Mouse (Mus musculus) embryo, embryonic 10 days (tissue): ENCODE measurements around the gene Bmp5.
"Not testable (repeated sequence)": the region's sequence is repeated elsewhere in the genome, so short reads cannot be mapped to it uniquely, and the experiment has no call there.

Source experiments
- DNase-seq: peaks from one replicate; pipeline ENCODE4 v3.0.0-alpha.2; 2015; ENCODE audit warnings: low spot score

Gene Bmp5

DNA sequence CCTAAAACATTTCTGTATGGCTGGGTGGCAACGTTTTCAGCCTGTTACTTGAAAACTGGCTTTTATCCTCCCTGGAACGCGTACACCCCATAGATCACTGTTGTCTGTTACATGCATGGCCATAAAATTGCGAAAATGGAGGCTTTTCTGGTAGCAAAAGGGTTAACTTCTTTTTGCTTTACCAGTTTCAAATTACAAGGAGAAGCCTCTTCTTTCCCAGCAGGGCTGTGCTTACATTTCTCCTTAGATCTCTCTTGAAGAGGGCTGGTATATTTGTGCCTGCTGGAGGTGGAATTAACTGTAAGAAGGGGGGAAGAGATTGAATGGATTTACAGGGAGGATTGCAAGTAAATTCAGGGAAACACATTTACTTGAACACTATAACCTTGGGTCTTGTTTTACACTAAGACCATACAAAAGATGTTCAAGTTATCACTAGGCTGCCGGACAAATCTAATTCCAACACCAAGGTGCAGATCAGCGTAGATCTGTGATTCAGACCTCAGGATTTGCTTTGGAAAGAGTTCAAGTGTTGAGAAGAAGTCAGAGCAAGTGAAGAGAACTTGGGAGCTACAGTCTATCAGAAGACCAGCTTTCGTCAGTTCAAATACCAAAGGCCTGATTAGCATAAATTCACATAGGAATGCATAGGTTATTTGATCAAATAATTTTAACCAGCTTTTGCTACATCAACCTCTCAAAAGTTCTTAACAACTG is at the start of gene Bmp5:
Bmp5 (plus strand) TSS at position 236 of the 717 bp plus-strand sequence.
- peak; percentile 66 for DNase-seq

DNA sequence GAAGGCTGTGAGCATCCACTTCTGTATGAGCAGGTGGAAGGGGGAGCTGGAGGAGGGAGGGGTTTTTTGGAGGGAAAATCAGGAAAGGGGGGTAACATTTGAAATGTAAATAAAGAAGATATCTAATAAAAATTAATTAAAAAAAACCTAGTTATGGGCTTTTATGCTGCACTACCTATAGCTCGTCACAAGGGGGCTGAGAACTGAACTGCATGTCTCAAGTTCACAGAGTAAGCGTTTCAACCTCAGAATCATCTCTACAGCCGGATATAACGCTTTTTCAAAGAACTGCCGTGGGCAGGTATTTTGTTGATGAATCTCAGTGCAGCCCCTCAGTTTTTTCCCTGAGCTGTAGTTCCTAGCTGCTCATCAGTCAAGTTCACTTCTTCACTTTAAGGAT is 15.1 kb upstream of the Bmp5 start:
- DNase-seq = peak; percentile 56

DNA sequence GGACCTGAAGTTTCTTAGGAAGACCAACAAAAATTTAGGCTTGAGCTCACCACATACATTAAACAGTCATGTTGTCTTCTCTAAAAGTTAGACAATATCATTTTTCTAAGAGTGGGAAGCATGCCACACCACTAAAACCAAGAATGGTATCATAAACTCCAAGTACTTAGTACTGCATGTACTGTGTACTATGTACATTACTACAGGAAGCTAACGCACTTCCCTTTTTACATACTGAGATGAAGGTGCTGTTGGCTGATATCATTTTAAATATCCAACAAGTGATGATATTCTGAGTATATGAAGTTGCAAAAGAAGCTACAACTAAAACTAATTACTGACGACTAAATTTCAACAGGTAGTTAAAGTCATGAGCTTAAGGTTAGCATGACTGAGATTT is 13.6 kb upstream of the Bmp5 start:
- no peak for DNase-seq

DNA sequence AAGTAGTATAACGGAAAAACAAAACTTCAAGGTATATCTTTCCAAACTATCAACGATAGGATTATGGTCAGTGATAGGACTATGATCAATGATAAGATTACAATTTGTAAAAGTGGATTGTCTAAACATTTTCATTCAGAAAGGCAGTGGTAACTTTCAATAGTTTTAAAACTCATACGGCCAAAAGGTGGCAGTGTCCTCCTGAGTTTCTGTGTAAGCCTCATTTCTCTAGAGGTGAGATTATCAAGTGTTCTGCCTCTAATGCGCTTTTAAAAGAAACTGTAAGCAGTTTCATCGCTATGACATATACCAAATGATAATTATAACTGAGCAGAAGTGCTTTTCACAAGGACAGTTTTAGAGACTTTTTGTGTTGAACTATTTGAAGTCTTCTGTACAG is 12.7 kb upstream of the Bmp5 start:
- DNase-seq = peak; percentile 60

DNA sequence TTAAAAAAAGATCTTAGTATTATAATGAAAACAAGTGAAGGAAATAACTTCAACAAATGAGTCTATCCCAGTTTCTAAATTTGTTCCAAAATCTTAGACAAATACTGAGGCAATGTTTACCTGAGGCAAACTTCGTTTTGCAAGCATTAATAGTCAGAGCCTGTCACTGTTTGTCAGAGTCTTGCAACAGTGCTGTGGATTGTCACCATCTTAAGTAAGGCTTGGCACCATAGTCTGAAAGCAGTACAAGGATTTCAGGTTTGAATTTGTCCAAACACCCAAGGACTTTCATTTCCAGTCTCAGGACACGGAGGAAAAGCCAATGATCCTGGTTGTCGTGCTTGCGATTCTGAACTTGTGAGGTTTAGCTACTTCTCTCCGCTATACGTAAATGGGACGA is 10.4 kb upstream of the Bmp5 start:
- no peak for DNase-seq

DNA sequence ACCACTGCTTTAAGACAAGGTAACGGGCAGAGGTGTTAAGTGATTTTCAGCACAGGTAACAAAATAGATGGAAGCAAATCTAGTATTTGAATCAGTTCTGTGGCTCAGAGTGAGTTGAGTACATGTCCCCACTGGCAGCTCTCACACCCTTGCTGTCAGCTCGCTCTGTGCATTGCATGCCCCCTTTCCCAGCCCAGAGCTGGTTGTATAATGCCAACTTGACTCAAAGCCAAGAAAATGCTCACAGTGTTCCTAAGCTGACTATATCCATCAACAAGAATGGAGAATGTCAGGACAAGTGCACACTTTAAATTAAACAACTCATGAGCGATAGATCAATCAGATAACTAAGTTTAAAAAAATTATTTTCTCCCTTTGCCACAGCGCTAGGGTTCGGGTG is 8.6 kb upstream of the Bmp5 start:
- no peak for DNase-seq

DNA sequence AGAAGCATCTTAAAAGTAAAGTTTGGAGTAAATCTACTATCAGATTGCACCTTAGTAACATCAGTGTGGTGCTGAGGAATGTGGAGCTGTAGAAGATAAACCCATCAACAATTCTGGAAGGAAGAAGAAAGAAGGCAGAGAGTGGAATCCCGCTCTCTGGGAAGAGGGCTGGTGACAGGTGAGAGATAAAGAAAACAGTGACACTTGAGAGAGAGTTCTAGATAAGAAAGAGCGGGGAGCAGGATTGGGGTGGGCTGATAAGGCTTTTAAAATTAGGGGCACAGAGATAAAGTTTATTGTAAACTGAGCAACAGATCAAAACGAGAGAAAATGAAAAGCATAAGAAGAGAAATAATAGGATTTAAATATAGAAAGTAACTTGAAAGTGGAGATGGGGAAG is 6.1 kb upstream of the Bmp5 start:
- DNase-seq = no peak

DNA sequence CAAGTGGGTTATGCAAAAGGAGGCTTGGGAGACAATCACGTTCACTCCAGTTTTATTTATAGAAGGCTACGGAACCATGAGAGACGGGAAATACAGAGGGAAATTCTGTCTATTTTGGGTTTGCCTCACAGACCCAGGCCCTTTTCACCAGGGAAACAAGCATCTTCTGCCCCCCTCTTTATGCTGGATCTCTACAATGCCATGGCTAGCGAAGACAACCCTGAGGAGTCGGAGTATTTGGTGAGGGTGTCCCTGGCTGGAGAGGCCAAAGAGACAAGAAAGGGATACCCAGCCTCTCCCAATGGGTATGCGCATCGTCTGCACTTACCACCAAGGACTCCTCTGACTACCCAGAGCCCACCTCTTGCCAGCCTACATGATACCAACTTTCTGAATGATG is 989 bp downstream of the Bmp5 start:
- no peak for DNase-seq

DNA sequence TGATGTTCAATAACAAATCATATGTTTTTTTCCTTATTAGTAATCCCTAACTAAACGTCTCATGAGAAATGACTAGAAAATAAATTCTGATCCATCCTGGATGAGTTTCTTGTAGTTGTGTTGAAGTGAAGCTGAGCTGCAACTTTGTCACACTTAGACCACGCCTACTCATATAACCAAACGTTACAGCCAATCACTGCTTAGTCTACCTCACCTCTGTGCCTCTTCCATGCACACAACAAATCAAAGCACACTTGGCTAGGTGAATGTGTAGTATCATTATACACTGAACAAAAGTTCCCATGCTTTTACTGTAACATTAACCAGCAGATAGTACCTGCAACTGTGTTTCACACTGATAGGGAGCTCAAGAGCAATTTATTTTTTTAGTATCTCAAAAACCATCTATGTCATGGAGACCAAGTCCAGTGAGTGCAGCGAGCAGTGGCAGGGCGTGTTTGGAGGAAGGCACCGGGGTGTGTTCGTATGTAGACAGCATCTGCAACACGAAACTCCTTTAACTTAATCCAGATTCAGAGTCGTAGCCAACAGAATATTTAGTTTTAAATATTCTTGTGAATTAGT is 3.7 kb downstream of the Bmp5 start:
- DNase-seq = peak; percentile 41

DNA sequence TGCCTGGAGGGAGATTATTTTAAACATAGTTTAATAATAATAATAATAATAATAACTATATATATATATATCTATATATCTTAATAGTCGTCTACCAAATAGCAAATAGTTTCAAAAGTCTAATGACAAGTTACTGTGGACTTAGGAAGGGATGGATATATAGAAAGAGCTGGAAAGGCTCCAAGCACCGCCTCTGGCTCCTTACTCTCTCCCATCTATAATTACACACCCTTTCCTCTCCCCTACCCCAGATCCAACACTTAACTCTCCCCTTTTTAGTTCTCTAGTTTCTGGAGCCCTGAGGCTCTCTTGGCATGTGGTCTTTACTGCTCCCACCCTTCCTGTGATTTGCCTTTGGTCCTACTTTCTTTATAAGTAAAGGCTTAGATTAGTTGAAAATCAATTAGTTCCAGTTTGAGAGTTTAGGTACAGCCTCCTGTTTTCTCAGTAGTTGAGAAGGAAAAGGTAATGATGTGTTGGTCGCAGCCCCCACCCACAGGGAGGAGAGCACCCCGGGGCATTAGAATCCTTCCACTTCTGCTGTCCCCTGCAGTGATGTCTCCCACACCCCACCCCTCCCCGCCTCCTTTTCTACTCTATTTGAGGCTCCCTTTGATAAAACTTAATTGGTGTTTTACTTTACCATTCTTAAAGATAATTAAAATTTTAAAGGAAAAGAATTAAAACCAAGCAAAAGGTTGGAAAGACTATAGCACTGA is 5.6 kb downstream of the Bmp5 start:
- DNase-seq = no peak

DNA sequence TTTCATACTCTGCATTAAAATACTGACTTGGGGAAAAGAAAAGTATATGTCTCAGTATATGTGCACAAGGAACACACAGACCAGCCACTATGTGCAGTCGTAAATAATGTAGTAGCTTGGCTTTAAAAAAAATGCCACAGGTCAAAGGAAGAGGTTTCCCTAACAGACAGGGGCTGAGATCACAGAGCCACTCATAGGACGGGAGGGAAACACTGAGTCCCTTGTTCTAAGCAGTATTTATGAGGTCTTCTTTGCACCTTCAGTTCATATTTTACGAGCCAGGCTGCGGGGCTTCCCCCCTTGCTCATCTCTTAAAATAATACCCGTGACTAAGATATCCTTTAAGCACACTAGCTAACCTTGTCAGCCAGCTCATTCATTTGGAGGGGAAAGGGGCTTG is 6.4 kb downstream of the Bmp5 start:
- no peak for DNase-seq

DNA sequence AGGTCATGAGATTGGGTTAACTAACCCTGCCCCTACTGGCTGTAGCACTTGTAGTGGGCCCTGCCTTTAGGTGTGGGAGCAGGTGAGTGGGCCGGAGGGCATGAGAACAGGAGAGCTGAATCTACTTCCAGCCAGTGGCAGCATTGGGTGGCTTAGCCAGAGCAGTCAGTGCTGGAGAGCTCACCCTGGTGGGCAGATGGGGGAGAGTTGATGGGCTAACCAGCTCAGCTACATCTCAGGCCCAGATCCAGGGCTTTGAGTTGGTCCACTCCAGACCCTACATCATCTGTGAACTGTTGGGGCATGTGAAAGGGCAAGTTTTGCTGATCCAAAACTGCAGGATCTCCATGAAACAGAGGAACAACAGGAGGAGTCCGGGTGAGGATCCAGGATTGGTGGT is 8.4 kb downstream of the Bmp5 start:
- DNase-seq = no peak

DNA sequence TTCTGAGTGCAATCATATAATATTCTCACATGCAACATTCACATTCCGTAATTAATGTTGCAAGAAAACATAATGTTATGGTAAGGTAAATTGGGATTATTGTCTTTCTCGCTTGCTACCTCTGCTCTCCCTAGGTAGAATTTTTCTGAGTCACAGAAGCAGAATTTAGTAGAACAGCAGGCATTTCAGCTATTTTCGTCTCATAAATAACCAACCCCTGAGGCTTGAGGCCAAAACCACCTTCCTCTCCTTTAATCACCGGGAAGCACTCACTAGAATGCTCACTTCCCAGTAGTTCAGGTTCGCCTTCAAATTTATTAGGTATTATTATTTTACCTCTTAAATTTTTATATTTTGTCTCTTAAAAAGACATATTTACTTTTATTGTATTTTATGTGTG is 10.8 kb downstream of the Bmp5 start:
- DNase-seq = no peak

DNA sequence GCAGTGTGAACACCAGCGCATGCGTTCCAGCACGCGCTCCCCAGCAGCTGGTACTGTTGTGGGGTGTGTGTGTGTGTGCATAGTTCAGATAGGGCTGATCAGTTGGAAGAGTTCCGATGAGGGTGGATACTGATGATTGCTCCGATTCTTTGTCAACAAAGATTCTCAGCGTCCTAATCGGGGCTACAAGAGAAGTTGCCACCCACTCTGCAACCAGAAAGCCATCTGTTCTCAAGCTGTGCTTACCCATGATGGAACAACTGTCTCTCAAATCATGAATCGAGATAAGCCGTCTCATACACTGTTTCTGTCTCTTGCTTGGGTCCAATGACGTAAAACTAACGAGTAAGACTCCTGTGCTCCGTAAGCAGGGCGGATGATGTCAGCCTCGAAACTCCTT is 12.0 kb downstream of the Bmp5 start:
- no peak for DNase-seq

DNA sequence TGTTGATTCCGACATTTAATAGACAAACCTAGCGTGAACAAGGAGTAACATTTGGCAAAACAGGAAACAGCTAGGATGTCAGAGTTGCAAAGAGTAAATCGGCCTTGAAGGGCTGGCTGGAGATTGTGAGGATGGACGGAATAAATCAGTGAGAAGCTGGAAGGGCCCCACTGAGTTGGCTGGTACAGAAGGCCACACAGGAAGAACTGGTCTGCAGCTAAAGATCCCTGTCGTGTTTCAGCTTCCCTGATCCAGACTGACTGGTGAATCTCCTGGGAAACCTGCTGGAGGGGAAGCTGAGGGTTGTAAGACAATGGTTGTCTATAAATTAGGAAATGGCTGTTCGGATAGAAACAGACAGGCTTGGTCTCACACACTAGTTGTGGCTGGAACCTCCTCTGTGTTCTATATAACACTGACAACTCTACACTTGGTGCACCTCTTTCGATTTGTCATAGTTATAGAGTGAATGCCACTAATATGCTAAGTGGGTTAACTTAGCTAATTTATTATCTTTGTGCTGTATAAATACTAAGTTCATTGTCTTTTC is 14.8 kb downstream of the Bmp5 start:
- DNase-seq = no peak

DNA sequence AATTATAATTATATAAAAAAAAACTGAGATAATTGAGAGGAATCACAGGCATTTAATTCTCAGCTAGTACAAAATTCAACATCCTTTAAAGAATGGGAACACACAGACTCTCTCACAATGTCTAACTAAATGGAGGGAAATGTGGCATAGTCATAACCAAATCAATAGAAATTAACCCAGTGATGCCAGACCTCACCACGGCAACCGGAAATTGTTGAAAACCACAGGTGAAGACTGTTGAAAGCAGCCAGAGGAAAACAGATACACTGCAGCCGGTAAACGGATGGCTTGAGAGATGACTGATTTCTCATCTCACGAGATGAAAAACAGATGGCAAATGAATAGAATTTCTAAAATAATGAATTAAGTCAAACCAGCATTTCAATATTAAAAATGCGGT is 29.8 kb downstream of the Bmp5 start:
- DNase-seq = no peak

DNA sequence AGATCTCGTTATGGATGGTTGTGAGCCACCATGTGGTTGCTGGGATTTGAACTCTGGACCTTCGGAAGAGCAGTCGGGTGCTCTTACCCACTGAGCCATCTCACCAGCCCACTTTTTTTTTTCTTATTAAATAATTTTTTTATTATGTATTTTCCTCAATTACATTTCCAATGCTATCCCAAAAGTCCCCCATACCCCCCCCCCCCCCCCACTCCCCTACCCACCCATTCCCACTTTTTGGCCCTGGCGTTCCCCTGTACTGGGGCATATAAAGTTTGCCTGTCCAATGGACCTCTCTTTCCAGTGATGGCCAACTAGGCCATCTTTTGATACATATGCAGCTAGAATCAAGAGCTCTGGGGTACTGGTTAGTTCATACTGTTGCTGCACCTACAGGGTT is 33.0 kb downstream of the Bmp5 start:
- not testable (repeated sequence) for DNase-seq

DNA sequence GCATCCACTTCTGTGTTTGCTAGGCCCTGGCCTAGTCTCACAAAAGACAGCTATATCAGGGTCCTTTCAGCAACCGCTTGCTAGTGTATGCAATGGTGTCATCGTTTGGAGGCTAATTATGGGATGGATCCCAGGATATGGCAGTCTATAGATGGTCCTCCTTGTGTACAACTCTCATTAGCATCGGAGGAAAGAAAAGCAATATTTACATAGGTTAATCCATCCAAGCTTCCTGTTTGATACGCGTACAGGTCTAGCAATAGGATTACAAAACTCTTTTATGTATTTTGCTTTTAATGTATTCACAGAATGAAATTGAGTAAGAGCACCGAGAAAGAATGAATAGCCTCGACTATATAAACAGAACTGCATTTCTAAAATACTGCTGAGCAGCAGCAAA is 33.5 kb downstream of the Bmp5 start:
- no peak for DNase-seq

DNA sequence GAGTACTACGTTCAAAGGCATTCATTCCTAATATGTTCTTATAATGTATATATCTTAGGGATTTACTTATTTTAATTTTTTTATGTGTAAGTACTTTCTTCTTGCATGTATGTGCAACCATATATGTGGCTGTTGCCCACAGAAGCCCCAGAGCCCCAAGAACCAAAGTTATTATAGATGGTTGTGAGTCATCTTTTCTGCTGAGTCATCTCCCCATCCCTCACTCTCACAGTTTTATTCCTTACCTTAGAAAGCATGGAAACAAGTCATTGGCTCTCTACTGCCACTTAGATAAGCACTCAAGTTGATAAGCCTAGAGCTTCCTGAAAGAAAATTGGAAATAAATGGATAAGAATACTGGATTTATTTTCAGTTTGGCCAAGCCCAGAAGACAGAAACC is 40.0 kb downstream of the Bmp5 start:
- DNase-seq = no peak

DNA sequence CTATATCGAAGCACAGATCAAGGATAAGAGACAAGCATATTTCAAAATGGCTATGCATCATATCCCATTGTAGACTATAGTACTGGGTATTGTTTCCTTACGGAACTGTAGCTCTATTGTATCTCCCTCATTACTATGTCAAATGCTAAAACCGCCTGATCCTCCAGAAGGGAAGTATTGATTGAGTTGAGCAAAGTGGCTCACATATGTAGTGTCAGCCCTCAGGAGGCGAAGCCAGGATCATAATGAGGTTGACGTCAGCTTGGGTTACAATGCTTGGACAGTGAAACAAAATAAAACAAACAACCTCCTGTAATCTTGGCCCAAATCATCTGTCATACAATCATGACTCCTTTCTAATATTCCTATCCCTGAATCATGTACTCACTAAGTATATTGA is 43.2 kb downstream of the Bmp5 start:
- no peak for DNase-seq

DNA sequence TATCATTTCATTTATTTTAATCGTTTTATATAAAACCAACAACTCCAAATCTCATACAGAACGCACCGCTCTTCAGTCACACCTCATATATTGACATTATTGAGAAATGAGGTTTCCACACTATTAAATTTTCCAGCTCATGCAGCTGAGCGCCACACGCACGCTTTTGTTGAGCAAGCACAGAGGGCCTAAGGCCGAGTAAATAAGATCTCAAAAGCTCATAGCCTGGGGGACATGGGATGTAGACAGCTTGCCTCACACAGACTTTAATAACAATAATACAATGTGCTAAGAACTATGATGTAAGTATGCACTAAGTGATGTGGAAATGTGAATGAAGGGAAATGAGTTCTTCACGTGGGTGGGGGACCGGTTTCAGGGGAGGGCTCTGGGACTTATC is 57.3 kb downstream of the Bmp5 start:
- DNase-seq = no peak

DNA sequence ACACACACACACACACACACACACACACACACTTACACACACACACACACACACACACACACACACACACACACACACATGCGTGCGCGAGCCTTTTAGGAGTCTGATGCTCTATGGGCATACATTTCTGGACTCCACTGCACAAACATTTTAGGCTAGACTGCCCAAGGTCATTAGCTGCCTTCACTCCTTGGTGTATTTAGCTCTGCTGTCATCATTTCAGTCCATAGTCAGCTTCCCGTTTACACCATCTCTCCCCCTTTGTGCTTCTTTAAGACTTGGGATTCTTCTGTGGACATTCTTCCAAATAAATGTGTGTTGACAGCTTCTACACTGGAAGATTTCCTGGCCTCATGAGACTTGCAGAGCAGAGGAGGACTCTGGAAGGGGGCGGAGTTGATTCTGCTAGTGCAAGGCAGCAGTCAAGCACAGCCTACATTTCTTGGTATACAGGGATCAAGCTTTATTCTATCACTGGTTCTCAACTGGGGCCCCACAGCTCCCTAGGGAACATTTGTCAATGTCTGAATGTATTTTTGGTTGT is 58.1 kb downstream of the Bmp5 start:
- DNase-seq = no peak

DNA sequence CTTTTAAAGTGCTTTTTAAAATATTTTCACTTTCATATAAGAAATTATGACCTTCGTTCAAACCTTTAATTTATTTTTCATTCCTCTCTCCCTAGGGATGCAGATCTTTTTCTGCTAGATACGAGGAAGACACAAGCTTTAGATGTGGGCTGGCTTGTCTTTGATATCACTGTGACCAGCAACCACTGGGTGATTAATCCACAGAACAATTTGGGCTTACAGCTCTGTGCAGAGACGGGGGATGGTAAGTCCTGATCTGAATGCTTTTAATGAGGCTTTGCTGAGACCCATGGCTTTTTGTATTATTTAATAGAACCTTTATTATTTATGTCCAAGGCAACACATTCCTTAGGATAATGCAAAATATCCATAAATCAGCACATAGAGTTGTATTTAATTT is 64.3 kb downstream of the Bmp5 start:
- DNase-seq = no peak
